Mouse (Mus musculus) thymus, adult 2 months (tissue): Measurements from ENCODE around the gene Rsrc2.
"Not testable (repeated sequence)": the region's sequence is repeated elsewhere in the genome, so short reads cannot be mapped to it uniquely, and the experiment has no call there.

Experiments used
- CTCF ChIP-seq: fragments of 200-500 bp; IDR thresholded peaks from 2 replicates; pipeline ENCODE4 v1.5.1; 2012; ENCODE audit warnings: mild to moderate bottlenecking, control low read depth, low read length, moderate library complexity, borderline replicate concordance; ENCODE audit not compliant: control insufficient read depth, poor library complexity, insufficient read depth; ENCODE audit errors: extremely low read depth
- POLR2A ChIP-seq: fragments of 200-500 bp; IDR thresholded peaks from 2 replicates; pipeline ENCODE4 v1.6.1; 2012; ENCODE audit warnings: mild to moderate bottlenecking, low read length, control low read depth, moderate library complexity; ENCODE audit not compliant: control insufficient read depth, poor library complexity, insufficient read depth; ENCODE audit errors: extremely low read depth

DNA sequence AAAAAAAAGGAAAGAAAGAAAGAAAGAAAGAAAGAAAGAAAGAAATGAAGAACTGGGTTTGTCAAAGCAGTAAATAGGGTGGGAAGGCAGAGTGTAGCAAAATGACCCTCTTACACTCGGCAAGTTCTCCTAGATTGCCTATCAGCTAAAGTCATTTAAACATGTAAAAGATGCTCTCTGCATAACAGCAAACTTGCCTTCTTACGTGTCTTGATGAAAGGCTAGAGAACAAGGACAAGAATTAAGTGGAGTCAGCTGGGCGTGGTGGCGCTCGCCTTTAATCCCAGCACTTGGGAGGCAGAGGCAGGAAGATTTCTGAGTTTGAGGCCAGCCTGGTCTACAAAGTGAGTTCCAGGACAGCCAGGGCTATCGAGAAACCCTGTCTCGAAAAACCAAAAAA is 25.4 kb downstream of the Rsrc2 start:
- not testable (repeated sequence) for TF ChIP-seq CTCF, POLR2A
